Mouse (Mus musculus) kidney, adult 2 months (tissue): Measurements from ENCODE around the gene Ston2. TPM values are rescaled to one million over a fixed set of nuclear protein-coding genes. Genes with fewer than 3 reads are reported as not detected.
"Not testable (repeated sequence)": the region's sequence is repeated elsewhere in the genome, so short reads cannot be mapped to it uniquely, and the experiment has no call there.

Experiments
- DNase-seq: peaks from one replicate; pipeline ENCODE4 v3.0.0; 2021
- H3K27ac ChIP-seq: fragments of 200-500 bp; 2 replicates; pipeline ENCODE4 v1.5.1; 2012; ENCODE audit warnings: low read depth, low read length, control low read depth, inconsistent platforms; ENCODE audit not compliant: insufficient read depth
- H3K27me3 ChIP-seq: fragments of 200-500 bp; replicated peaks from 2 replicates; pipeline ENCODE4 v1.6.1; 2012; ENCODE audit warnings: mild to moderate bottlenecking, moderate library complexity, low read length, inconsistent platforms; ENCODE audit not compliant: control insufficient read depth, insufficient read depth
- H3K36me3 ChIP-seq: fragments of 200-500 bp; 2 replicates; pipeline ENCODE4 v1.6.1; 2012; ENCODE audit warnings: mild to moderate bottlenecking, moderate library complexity, low read length, inconsistent platforms; ENCODE audit not compliant: control insufficient read depth, insufficient read depth
- H3K4me1 ChIP-seq: fragments of 200-500 bp; 2 replicates; pipeline ENCODE4 v1.6.1; 2011; ENCODE audit warnings: low read length; ENCODE audit not compliant: control insufficient read depth, insufficient read depth
- H3K4me3 ChIP-seq: fragments of 200-500 bp; 2 replicates; pipeline ENCODE4 v1.5.1; 2011; ENCODE audit warnings: mild to moderate bottlenecking, low read depth, low read length, control low read depth; ENCODE audit not compliant: insufficient read depth
- CTCF ChIP-seq: fragments of 200-500 bp; conservative IDR thresholded peaks from 2 replicates; pipeline ENCODE4 v1.5.1; 2011; ENCODE audit warnings: low read depth, mild to moderate bottlenecking, control low read depth, low read length, moderate library complexity, mixed read lengths; ENCODE audit not compliant: insufficient read depth, insufficient read length
- POLR2A ChIP-seq: fragments of 200-500 bp; IDR thresholded peaks from one replicate; pipeline ENCODE4 v1.6.1; 2011; ENCODE audit warnings: low read depth, low read length, control low read depth
- WGBS: fragments of 180-500 bp; shearing (Covaris S2); methylation state at CpG from one replicate; pipeline ENCODE4 v1.1.7; 2018; 5-methylcytosine and 5-hydroxymethylcytosine counted together
- polyA plus RNA-seq: library from polyadenylated mRNA; depleted of rRNA; stranded (reverse); fragments of >200 nt; gene quantifications from 2 replicates; pipeline ENCODE4 v1.2.3, GENCODE M21; 2012

The Ston2 gene
- polyA plus RNA-seq, 1 experiment = 23.3 TPM

DNA sequence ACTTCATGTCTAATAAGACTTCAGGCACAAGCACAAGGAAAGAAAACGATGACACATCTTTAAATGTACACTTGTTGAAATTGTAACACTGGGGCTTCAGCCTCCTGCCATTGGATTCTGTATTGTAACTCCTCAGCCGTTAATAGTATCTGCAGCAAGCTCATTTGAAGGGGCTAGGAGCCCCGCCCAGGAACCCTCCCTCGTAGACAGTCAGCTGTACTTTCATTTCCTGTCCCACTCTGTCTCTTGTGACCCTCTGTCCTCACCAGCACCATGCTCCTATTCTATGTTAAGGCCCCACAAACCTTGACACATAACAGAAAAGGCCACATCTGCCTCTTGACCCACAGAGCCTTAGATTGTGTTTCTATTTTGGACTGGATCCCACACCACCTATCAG is 3.6 kb upstream of the Ston2 start:
- no peak for DNase-seq
- WGBS = 67% methylated on average over 4 of the region's 4 CpGs
- H3K4me1 ChIP-seq = no peaks in the 10 kb centered on the region
- no peak for TF ChIP-seq CTCF
- no peak for TF ChIP-seq POLR2A
- no peak overlapping the region for H3K27ac ChIP-seq
- no peaks in the 10 kb centered on the region for H3K36me3 ChIP-seq
- H3K4me3 ChIP-seq = no peak overlapping the region
- no peaks in the 10 kb centered on the region for H3K27me3 ChIP-seq

DNA sequence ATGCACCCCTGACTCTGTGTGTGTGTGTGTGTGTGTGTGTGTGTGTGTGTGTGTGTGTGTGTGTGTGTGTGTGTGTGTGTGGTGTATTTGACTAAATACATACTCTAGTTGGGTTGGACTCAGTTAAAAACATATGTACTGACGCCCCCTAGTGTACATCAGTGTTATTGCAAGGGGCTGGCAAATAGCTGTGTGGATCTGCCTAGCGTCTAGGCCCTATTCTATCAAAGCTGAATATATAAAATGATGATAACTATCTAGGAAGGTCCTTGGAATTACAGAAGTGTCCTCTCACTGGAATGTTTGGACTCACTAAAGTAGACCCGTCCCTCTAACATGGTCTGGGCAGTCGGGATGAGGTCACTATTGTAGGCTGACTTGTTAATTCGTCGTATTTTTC is 1.6 kb upstream of the Ston2 start:
- no peaks in the 10 kb centered on the region for H3K4me1 ChIP-seq

DNA sequence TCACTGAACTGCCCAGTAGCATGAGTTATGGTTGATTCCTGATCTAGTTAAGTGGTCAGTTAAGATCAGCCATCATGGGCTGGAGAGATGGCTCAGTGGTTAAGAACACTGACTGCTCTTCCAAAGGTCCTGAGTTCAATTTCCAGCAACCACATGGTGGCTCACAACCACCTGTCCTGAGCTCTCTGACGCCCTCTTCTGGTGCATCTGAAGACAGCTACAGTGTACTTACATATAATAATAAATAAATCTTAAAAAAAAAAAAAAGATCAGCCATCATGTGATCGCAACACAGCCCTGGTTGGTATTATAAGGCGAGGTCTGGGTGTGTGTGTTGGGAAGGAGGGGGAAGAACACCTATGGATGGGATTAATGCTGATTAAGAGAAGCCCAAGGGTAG is 259 bp upstream of the Ston2 start:
- H3K27me3 ChIP-seq, H3K36me3 ChIP-seq, H3K27ac ChIP-seq, H3K4me1 ChIP-seq, DNase-seq, H3K4me3 ChIP-seq: not testable (repeated sequence)
- 0 out of 2 replicates have a peak, but pooled peaks have one; percentile 6 for TF ChIP-seq CTCF
- 73% methylated on average over 3 of the region's 3 CpGs for WGBS

More for the DNA sequence above, 1.6 kb upstream of the Ston2 start:
- Histone ChIP-seq H3K27ac (no peak overlapping the region), H3K36me3 (no peaks in the 10 kb centered on the region), H3K4me3 (no peak overlapping the region), H3K27me3 (no peaks in the 10 kb centered on the region)
- 54% methylated on average over 6 of the region's 6 CpGs for WGBS
- peak; percentile 69 for TF ChIP-seq CTCF
- no peak for TF ChIP-seq POLR2A
- DNase-seq = peak; percentile 74

DNA sequence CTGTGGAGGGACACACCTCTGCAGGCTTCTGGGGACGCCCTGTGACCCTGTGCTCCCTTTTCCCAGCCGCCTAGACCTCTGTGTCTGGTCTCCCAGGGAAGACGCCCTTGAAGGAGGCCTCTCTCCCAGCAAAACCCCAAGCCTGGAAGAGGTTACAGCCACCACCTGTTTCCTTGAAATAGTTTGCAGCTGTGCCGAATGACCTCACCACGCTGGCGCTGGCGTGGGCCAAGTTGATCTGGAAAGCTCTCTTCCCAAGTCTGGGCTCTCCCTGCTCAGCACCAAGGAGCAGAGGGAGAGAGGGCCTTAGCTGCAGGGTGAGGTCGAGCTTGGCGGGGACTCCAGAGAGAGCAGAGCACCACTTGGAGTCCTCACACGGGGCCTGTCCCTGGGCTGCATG is 1.8 kb downstream of the Ston2 start:
- TF ChIP-seq POLR2A (no peak), CTCF (no peak)
- DNase-seq = no peak
- H3K27ac ChIP-seq = no peak overlapping the region

DNA sequence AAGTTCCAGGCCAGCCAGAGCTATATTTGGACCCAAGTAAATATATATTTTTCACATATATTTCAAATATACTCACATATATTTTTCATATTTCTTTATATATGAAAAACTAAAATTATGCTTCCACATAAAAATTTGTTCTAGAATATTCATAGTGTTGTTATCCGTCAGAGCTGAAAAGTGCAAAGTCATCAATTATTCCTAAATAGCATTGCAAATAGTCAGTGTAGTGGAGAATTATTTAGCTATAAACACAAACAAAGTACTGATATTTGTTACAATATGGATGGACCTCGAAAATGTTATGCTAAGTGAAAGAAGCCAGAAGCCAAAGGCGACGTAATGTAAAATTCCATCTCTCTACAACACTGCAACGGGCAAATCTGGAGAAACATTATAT is 6.8 kb downstream of the Ston2 start:
- TF ChIP-seq POLR2A (no peak), CTCF (no peak)
- no peak overlapping the region for H3K27ac ChIP-seq
- H3K4me1 ChIP-seq = peaks cover 6% of the 10 kb centered on the region; the same call in 1 of the 2 replicates
- H3K4me3 ChIP-seq = no peak overlapping the region
- WGBS = 94% methylated on average over 5 of the region's 5 CpGs
- H3K36me3 ChIP-seq = no peaks in the 10 kb centered on the region
- no peak for DNase-seq
- no peaks in the 10 kb centered on the region for H3K27me3 ChIP-seq

More for the DNA sequence above, 1.8 kb downstream of the Ston2 start:
- 53% methylated on average over 10 of the region's 10 CpGs for WGBS
- Histone ChIP-seq H3K4me1 (no peaks in the 10 kb centered on the region), H3K27me3 (no peaks in the 10 kb centered on the region), H3K4me3 (no peak overlapping the region), H3K36me3 (no peaks in the 10 kb centered on the region)

DNA sequence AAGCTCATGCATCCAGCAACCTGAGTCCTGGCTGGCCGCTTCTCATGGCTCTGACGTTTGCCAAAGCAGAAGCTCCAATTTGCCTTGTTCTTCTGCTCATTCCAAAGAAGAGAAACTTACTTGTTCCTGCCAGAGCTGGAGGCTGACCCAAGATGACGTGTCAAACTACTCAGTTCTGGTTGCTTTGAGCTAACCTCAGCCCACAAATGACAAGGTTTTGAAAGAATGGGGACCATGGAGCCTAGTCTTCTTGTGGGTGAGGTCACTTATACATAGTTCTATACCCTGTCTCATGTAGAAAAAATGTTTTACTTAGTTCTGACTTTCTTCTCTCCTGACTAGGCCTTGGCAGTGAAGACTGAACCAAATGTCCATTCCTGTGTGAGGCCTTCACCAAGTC is 7.7 kb downstream of the Ston2 start:
- Histone ChIP-seq H3K36me3 (no peaks in the 10 kb centered on the region), H3K27ac (no peak overlapping the region)
- WGBS = 87% methylated on average over 3 of the region's 3 CpGs

DNA sequence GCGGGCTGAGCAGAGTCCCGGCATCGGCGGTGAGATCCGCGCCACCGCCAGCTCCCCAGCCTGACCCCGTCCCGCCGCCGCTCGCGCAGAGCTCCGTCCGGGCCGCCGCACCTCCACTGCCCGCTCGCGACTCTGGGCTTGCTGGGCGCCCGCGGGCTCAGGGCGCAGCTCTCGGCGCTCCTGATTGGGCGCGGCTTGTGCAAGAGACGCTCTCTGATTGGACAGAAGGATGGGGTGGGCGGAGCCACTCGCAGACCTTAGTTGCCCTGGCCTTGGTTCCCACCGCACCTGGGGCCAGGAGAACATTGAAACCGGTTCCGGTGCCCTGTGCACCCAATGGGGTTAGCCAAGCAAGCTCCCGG is 9.2 kb downstream of the Ston2 start:
- WGBS = 1% methylated on average over 35 of the region's 35 CpGs
- no peaks in the 10 kb centered on the region for H3K27me3 ChIP-seq
- peaks cover 16% of the 10 kb centered on the region for H3K4me1 ChIP-seq
- DNase-seq = peak; percentile 94
- TF ChIP-seq POLR2A (peak; percentile 19), CTCF (no peak)
- peak overlapping the region; percentile 97 for H3K4me3 ChIP-seq
- H3K27ac ChIP-seq = peak overlapping the region; percentile 90
- no peaks in the 10 kb centered on the region for H3K36me3 ChIP-seq

More for the DNA sequence above, 7.7 kb downstream of the Ston2 start:
- Histone ChIP-seq H3K4me1 (peaks cover 10% of the 10 kb centered on the region), H3K4me3 (no peak overlapping the region), H3K27me3 (no peaks in the 10 kb centered on the region)
- DNase-seq = no peak
- TF ChIP-seq POLR2A (no peak), CTCF (no peak)
